Mouse (Mus musculus): ENCODE results near the gene Mrpl39. TPM values are rescaled to one million over a fixed set of nuclear protein-coding genes. Genes with fewer than 3 reads are reported as not detected.
A peak's percentile ranks its signal among the peaks of the same experiment; 100 is the strongest.

Mrpl39 gene
- polyA plus RNA-seq, 1 experiment from 2014 or later, result 41.6 TPM

- no peaks in the 10 kb centered on the region for H3K36me3 ChIP-seq
- H3K27me3 ChIP-seq, result peaks cover 14% of the 10 kb centered on the region
- peak overlapping the region; percentile 97 for H3K4me2 ChIP-seq (replicated peaks)
- H3K9me3 ChIP-seq (replicated peaks), result no peaks in the 10 kb centered on the region
- peaks cover 16% of the 10 kb centered on the region for H3K4me1 ChIP-seq
- no peak overlapping the region for H3K27ac ChIP-seq (replicated peaks)
- peak overlapping the region; percentile 63 for H3K4me3 ChIP-seq (replicated peaks)
- no peak for ATAC-seq (ENCODE audit: insufficient number of reproducible peaks, low FRiP score, low TSS enrichment, low read depth)
- H3K9ac ChIP-seq, result no peak overlapping the region
- WGBS, result 1% methylated on average over 15 of the region's 15 CpGs
Observed at GRCm38 (mm10) chr16:84773268-84773861, 37.8 kb upstream of the Mrpl39 start.

GRCm38 (mm10) chr16:84772496-84773267 lies 37.1 kb upstream of the Mrpl39 start:
- no peak overlapping the region for H3K27ac ChIP-seq (replicated peaks)
- no peaks in the 10 kb centered on the region for H3K36me3 ChIP-seq
- peak overlapping the region; percentile 97 for H3K4me2 ChIP-seq (replicated peaks)
- peak overlapping the region; percentile 63; the same call in 1 of the 2 replicates for H3K4me3 ChIP-seq (replicated peaks)
- whole genome bisulfite sequencing, result 21% methylated on average over 8 of the region's 8 CpGs
- no peaks in the 10 kb centered on the region for H3K9me3 ChIP-seq (replicated peaks)
- peaks cover 16% of the 10 kb centered on the region for H3K4me1 ChIP-seq
- ATAC-seq (ENCODE audit: insufficient number of reproducible peaks, low FRiP score, low TSS enrichment, low read depth), result no peak
- peaks cover 14% of the 10 kb centered on the region for H3K27me3 ChIP-seq
- H3K9ac ChIP-seq, result no peak overlapping the region

DNA sequence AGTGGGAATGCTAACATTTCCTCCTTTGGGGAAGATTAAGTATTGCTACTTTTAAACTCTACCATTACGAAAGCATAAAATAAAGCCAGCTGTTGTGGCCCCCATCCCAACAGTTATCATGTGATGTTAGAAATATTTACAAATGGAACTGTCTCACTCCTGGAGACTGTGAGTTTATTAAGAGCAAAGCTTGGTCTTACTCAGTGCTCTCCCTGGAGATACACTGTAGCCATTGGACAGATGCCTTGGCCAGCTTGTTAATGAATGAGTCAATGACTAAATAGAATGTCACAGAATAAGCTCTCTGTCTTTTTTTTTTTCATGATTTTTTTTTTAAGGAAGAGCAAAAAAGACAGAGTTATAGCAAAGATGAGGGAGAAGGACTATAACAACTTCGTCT lies 35.9 kb upstream of the Mrpl39 start:
- ATAC-seq (ENCODE audit: insufficient number of reproducible peaks, low FRiP score, low TSS enrichment, low read depth), result no peak
- H3K9ac ChIP-seq, result no peak overlapping the region
- WGBS, result 72% methylated on average over 2 of the region's 2 CpGs

GRCm38 (mm10) chr16:84770891-84771290 lies 35.3 kb upstream of the Mrpl39 start:
- peaks cover 8% of the 10 kb centered on the region; the same call in 1 of the 2 replicates for H3K27me3 ChIP-seq
- peaks cover 16% of the 10 kb centered on the region for H3K4me1 ChIP-seq
- H3K4me2 ChIP-seq (replicated peaks), result no peak overlapping the region
- H3K36me3 ChIP-seq, result no peaks in the 10 kb centered on the region
- H3K4me3 ChIP-seq (replicated peaks), result no peak overlapping the region
- ATAC-seq (ENCODE audit: insufficient number of reproducible peaks, low FRiP score, low TSS enrichment, low read depth), result no peak
- H3K9ac ChIP-seq, result no peak overlapping the region
- H3K27ac ChIP-seq (replicated peaks), result no peak overlapping the region
- no peaks in the 10 kb centered on the region for H3K9me3 ChIP-seq (replicated peaks)
- 81% methylated on average over 7 of the region's 7 CpGs for WGBS

More for the DNA sequence above, 35.9 kb upstream of the Mrpl39 start:
- Histone ChIP-seq H3K27me3 (peaks cover 13% of the 10 kb centered on the region), H3K4me1 (peaks cover 16% of the 10 kb centered on the region), H3K4me3 (replicated peaks) (no peak overlapping the region), H3K4me2 (replicated peaks) (no peak overlapping the region), H3K36me3 (no peaks in the 10 kb centered on the region), H3K27ac (replicated peaks) (no peak overlapping the region), H3K9me3 (replicated peaks) (no peaks in the 10 kb centered on the region)

DNA sequence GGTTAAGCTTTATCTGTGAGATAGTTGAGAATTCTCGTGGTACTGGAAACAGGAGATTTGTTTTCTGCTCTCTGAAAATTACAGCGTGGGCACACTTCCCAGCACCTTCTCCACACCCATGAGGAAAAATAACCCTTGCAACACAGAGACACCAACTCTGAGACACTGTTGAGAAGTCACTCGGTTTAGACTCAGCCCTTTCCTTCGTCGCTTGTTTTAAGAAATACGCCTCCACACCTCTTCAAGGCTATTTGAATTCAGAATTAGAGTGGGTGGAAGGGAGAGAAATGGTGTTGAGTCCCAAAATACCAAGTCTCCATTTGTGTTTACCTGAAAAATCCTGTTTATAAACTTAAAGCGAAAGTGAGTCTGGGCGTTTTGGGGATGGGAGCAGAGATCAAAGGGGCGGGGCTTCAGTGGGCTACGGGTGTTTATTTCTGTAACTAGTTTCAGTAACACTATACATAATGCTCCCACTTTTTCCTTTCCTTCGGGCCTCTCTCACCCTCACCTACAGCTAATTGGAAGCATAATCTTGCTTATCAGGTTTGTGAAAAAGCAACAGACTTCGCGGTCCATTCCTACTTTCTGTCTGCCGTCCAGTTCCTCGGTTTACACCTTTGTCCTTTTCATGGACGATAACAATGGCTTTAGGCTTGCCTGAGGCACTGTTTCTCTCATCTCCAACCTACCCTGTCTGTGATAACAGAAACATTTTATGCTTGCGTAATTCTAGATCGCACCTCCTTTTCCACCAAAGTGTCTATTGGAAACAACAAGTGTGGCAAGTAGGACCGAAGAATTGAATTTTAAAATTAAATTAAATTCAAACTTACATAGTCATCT lies 34.3 kb upstream of the Mrpl39 start:
- no peak for ATAC-seq (ENCODE audit: insufficient number of reproducible peaks, low FRiP score, low TSS enrichment, low read depth)
- Histone ChIP-seq H3K4me3 (replicated peaks) (no peak overlapping the region), H3K36me3 (no peaks in the 10 kb centered on the region), H3K27ac (replicated peaks) (no peak overlapping the region), H3K4me2 (replicated peaks) (no peak overlapping the region), H3K4me1 (peaks cover 13% of the 10 kb centered on the region), H3K9me3 (replicated peaks) (no peaks in the 10 kb centered on the region), H3K27me3 (peaks cover 6% of the 10 kb centered on the region; the same call in 1 of the 2 replicates), H3K9ac (no peak overlapping the region)
- WGBS, result 79% methylated on average over 19 of the region's 19 CpGs

- no peak for ATAC-seq (ENCODE audit: insufficient number of reproducible peaks, low FRiP score, low TSS enrichment, low read depth)
- Histone ChIP-seq H3K27me3 (0 out of 2 replicates have a peak, but pooled peaks cover under 1% of the 10 kb centered on the region), H3K4me2 (replicated peaks) (no peak overlapping the region), H3K9ac (no peak overlapping the region), H3K36me3 (no peaks in the 10 kb centered on the region), H3K4me1 (peaks cover 8% of the 10 kb centered on the region; the same call in 1 of the 2 replicates), H3K9me3 (replicated peaks) (no peaks in the 10 kb centered on the region), H3K27ac (replicated peaks) (no peak overlapping the region), H3K4me3 (replicated peaks) (no peak overlapping the region)
- WGBS, result 70% methylated on average over 4 of the region's 4 CpGs
Observed at GRCm38 (mm10) chr16:84769182-84769581, 33.6 kb upstream of the Mrpl39 start.

DNA sequence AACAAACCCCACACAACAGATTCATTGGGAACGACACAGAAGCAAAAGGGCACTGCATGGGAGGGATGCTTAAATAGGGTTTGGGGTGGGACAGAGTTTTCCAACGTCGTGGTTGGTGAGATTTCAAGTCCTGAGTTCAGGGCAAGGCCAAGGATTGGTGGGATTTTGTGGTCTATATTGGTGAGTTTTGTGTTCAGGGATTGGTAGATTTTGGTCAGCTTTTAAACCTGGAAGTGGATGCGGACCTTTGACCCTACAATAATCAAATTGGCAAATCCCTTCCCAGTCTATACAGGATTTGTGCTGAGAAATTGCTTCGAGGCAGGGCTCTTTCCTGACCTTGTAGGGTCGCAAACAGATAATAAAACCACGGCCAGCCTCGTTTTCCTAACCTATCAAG lies 32.4 kb upstream of the Mrpl39 start:
- H3K36me3 ChIP-seq, result no peaks in the 10 kb centered on the region
- no peaks in the 10 kb centered on the region for H3K9me3 ChIP-seq (replicated peaks)
- no peak overlapping the region for H3K27ac ChIP-seq (replicated peaks)
- peaks cover under 1% of the 10 kb centered on the region; the same call in 1 of the 2 replicates for H3K4me1 ChIP-seq
- 85% methylated on average over 8 of the region's 8 CpGs for WGBS
- H3K4me3 ChIP-seq (replicated peaks), result no peak overlapping the region
- no peak for ATAC-seq (ENCODE audit: insufficient number of reproducible peaks, low FRiP score, low TSS enrichment, low read depth)
- no peak overlapping the region for H3K9ac ChIP-seq
- H3K27me3 ChIP-seq, result no peaks in the 10 kb centered on the region
- H3K4me2 ChIP-seq (replicated peaks), result no peak overlapping the region

GRCm38 (mm10) chr16:84745721-84746306 lies 10.3 kb upstream of the Mrpl39 start:
- no peak overlapping the region for H3K4me2 ChIP-seq (replicated peaks)
- no peak overlapping the region for H3K9ac ChIP-seq
- H3K9me3 ChIP-seq (replicated peaks), result no peaks in the 10 kb centered on the region
- no peaks in the 10 kb centered on the region for H3K4me1 ChIP-seq
- no peak overlapping the region for H3K27ac ChIP-seq (replicated peaks)
- ATAC-seq (ENCODE audit: insufficient number of reproducible peaks, low FRiP score, low TSS enrichment, low read depth), result no peak
- H3K4me3 ChIP-seq (replicated peaks), result no peak overlapping the region
- H3K36me3 ChIP-seq, result no peaks in the 10 kb centered on the region
- no peaks in the 10 kb centered on the region for H3K27me3 ChIP-seq
- WGBS, result 73% methylated on average over 6 of the region's 6 CpGs

GRCm38 (mm10) chr16:84744703-84745490 lies 9.4 kb upstream of the Mrpl39 start:
- H3K9me3 ChIP-seq (replicated peaks), result no peaks in the 10 kb centered on the region
- no peak for ATAC-seq (ENCODE audit: insufficient number of reproducible peaks, low FRiP score, low TSS enrichment, low read depth)
- H3K4me1 ChIP-seq, result no peaks in the 10 kb centered on the region
- H3K36me3 ChIP-seq, result no peaks in the 10 kb centered on the region
- no peaks in the 10 kb centered on the region for H3K27me3 ChIP-seq
- no peak overlapping the region for H3K4me2 ChIP-seq (replicated peaks)
- WGBS, result 57% methylated on average over 10 of the region's 10 CpGs
- no peak overlapping the region for H3K9ac ChIP-seq
- no peak overlapping the region for H3K27ac ChIP-seq (replicated peaks)
- no peak overlapping the region for H3K4me3 ChIP-seq (replicated peaks)

DNA sequence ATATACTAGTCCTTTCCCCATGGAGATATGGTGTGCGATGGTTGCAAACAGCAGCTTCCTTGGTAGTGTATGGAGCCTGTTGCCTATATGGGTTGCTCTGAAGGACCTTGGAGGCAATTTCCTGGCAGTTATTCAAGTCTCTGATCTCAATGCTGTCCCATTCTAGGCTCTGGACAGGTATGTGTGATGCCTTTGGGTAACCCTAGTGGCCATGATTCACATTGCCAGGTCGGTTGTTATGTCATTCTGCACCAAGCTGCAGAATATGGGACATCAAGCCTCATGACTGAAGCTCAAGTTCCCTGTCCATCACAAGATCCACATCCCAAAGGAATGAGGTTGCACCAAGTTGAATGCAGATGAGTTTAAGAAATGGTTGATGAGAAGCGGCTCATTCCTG lies 1.8 kb upstream of the Mrpl39 start:
- ATAC-seq (ENCODE audit: insufficient number of reproducible peaks, low FRiP score, low TSS enrichment, low read depth), result no peak
- Histone ChIP-seq H3K4me2 (replicated peaks) (no peak overlapping the region), H3K27me3 (no peaks in the 10 kb centered on the region), H3K9ac (no peak overlapping the region), H3K4me1 (peaks cover 5% of the 10 kb centered on the region), H3K36me3 (no peaks in the 10 kb centered on the region), H3K9me3 (replicated peaks) (no peaks in the 10 kb centered on the region), H3K27ac (replicated peaks) (no peak overlapping the region), H3K4me3 (replicated peaks) (no peak overlapping the region)
- 75% methylated on average over 3 of the region's 3 CpGs for WGBS

Measured in embryonic facial prominence, embryonic 15.5 days (tissue).